Mouse (Mus musculus): Measurements from ENCODE around the gene Rab29. TPM values are rescaled to one million over a fixed set of nuclear protein-coding genes. Genes with fewer than 3 reads are reported as not detected.

Gene Rab29
- polyA plus RNA-seq, 1 experiment, result 2.6 TPM

GRCm38 (mm10) chr1:131838542-131838941 lies 28.5 kb upstream of the Rab29 start:
- Histone ChIP-seq H3K4me3 (ENCODE audit: control insufficient read depth, low read depth, low read length) (no peak overlapping the region), H3K27ac (ENCODE audit: control insufficient read depth, insufficient read depth, low read depth, low read length) (peak overlapping the region; percentile 10; the same call in 1 of the 2 replicates), H3K4me1 (ENCODE audit: control insufficient read depth, insufficient read depth, low read length) (no peaks in the 10 kb centered on the region), H3K27me3 (ENCODE audit: control insufficient read depth, insufficient read depth, low read length) (no peaks in the 10 kb centered on the region), H3K36me3 (ENCODE audit: control insufficient read depth, insufficient read depth, low read length) (no peaks in the 10 kb centered on the region; the same call in 1 of the 2 replicates)
- TF ChIP-seq POLR2A (IDR thresholded peaks at IDR 0.05; ENCODE audit: control insufficient read depth, low read depth, low read length) (no peak), CTCF (IDR thresholded peaks at IDR 0.05; ENCODE audit: control insufficient read depth, insufficient read depth, insufficient replicate concordance, low read depth, low read length) (no peak)

- no peaks in the 10 kb centered on the region; the same call in 1 of the 2 replicates for H3K36me3 ChIP-seq (ENCODE audit: control insufficient read depth, insufficient read depth, low read length)
- no peak overlapping the region for H3K4me3 ChIP-seq (ENCODE audit: control insufficient read depth, low read depth, low read length)
- H3K4me1 ChIP-seq (ENCODE audit: control insufficient read depth, insufficient read depth, low read length), result no peaks in the 10 kb centered on the region
- no peaks in the 10 kb centered on the region for H3K27me3 ChIP-seq (ENCODE audit: control insufficient read depth, insufficient read depth, low read length)
- no peak overlapping the region for H3K27ac ChIP-seq (ENCODE audit: control insufficient read depth, insufficient read depth, low read depth, low read length)
- TF ChIP-seq POLR2A (IDR thresholded peaks at IDR 0.05; ENCODE audit: control insufficient read depth, low read depth, low read length), result no peak
- no peak for TF ChIP-seq CTCF (IDR thresholded peaks at IDR 0.05; ENCODE audit: control insufficient read depth, insufficient read depth, insufficient replicate concordance, low read depth, low read length)
These were observed 27.7 kb upstream of the Rab29 start for GRCm38 (mm10) chr1:131839279-131839678.

- TF ChIP-seq POLR2A (IDR thresholded peaks at IDR 0.05; ENCODE audit: control insufficient read depth, low read depth, low read length) (no peak), CTCF (IDR thresholded peaks at IDR 0.05; ENCODE audit: control insufficient read depth, insufficient read depth, insufficient replicate concordance, low read depth, low read length) (no peak)
- Histone ChIP-seq H3K27ac (ENCODE audit: control insufficient read depth, insufficient read depth, low read depth, low read length) (no peak overlapping the region), H3K4me1 (ENCODE audit: control insufficient read depth, insufficient read depth, low read length) (no peaks in the 10 kb centered on the region), H3K36me3 (ENCODE audit: control insufficient read depth, insufficient read depth, low read length) (peaks cover 2% of the 10 kb centered on the region), H3K27me3 (ENCODE audit: control insufficient read depth, insufficient read depth, low read length) (no peaks in the 10 kb centered on the region), H3K4me3 (ENCODE audit: control insufficient read depth, low read depth, low read length) (no peak overlapping the region)
These were observed 24.8 kb upstream of the Rab29 start for GRCm38 (mm10) chr1:131842221-131842620.

- Histone ChIP-seq H3K4me1 (ENCODE audit: control insufficient read depth, insufficient read depth, low read length) (no peaks in the 10 kb centered on the region), H3K4me3 (ENCODE audit: control insufficient read depth, low read depth, low read length) (no peak overlapping the region), H3K36me3 (ENCODE audit: control insufficient read depth, insufficient read depth, low read length) (peaks cover 2% of the 10 kb centered on the region), H3K27me3 (ENCODE audit: control insufficient read depth, insufficient read depth, low read length) (no peaks in the 10 kb centered on the region), H3K27ac (ENCODE audit: control insufficient read depth, insufficient read depth, low read depth, low read length) (no peak overlapping the region)
- no peak for TF ChIP-seq CTCF (IDR thresholded peaks at IDR 0.05; ENCODE audit: control insufficient read depth, insufficient read depth, insufficient replicate concordance, low read depth, low read length)
- no peak for TF ChIP-seq POLR2A (IDR thresholded peaks at IDR 0.05; ENCODE audit: control insufficient read depth, low read depth, low read length)
These were observed 23.3 kb upstream of the Rab29 start for GRCm38 (mm10) chr1:131843758-131844157.

- TF ChIP-seq CTCF (IDR thresholded peaks at IDR 0.05; ENCODE audit: control insufficient read depth, insufficient read depth, insufficient replicate concordance, low read depth, low read length) (no peak), POLR2A (IDR thresholded peaks at IDR 0.05; ENCODE audit: control insufficient read depth, low read depth, low read length) (no peak)
- H3K4me3 ChIP-seq (ENCODE audit: control insufficient read depth, low read depth, low read length), result no peak overlapping the region
- H3K27ac ChIP-seq (ENCODE audit: control insufficient read depth, insufficient read depth, low read depth, low read length), result no peak overlapping the region
- H3K36me3 ChIP-seq (ENCODE audit: control insufficient read depth, insufficient read depth, low read length), result peaks cover 2% of the 10 kb centered on the region
- no peaks in the 10 kb centered on the region for H3K27me3 ChIP-seq (ENCODE audit: control insufficient read depth, insufficient read depth, low read length)
- no peaks in the 10 kb centered on the region for H3K4me1 ChIP-seq (ENCODE audit: control insufficient read depth, insufficient read depth, low read length)
These were observed 22.1 kb upstream of the Rab29 start for GRCm38 (mm10) chr1:131844883-131845282.

GRCm38 (mm10) chr1:131846255-131846654 lies 20.8 kb upstream of the Rab29 start:
- H3K27me3 ChIP-seq (ENCODE audit: control insufficient read depth, insufficient read depth, low read length), result no peaks in the 10 kb centered on the region
- H3K27ac ChIP-seq (ENCODE audit: control insufficient read depth, insufficient read depth, low read depth, low read length), result no peak overlapping the region
- no peaks in the 10 kb centered on the region for H3K4me1 ChIP-seq (ENCODE audit: control insufficient read depth, insufficient read depth, low read length)
- no peak overlapping the region for H3K4me3 ChIP-seq (ENCODE audit: control insufficient read depth, low read depth, low read length)
- TF ChIP-seq POLR2A (IDR thresholded peaks at IDR 0.05; ENCODE audit: control insufficient read depth, low read depth, low read length) (no peak), CTCF (IDR thresholded peaks at IDR 0.05; ENCODE audit: control insufficient read depth, insufficient read depth, insufficient replicate concordance, low read depth, low read length) (peak; percentile 45; the same call in 1 of the 2 replicates)
- peaks cover 2% of the 10 kb centered on the region for H3K36me3 ChIP-seq (ENCODE audit: control insufficient read depth, insufficient read depth, low read length)

GRCm38 (mm10) chr1:131861811-131862210 lies 5.2 kb upstream of the Rab29 start:
- Histone ChIP-seq H3K27me3 (ENCODE audit: control insufficient read depth, insufficient read depth, low read length) (no peaks in the 10 kb centered on the region), H3K4me3 (ENCODE audit: control insufficient read depth, low read depth, low read length) (no peak overlapping the region), H3K36me3 (ENCODE audit: control insufficient read depth, insufficient read depth, low read length) (no peaks in the 10 kb centered on the region), H3K4me1 (ENCODE audit: control insufficient read depth, insufficient read depth, low read length) (no peaks in the 10 kb centered on the region), H3K27ac (ENCODE audit: control insufficient read depth, insufficient read depth, low read depth, low read length) (no peak overlapping the region)
- no peak for TF ChIP-seq CTCF (IDR thresholded peaks at IDR 0.05; ENCODE audit: control insufficient read depth, insufficient read depth, insufficient replicate concordance, low read depth, low read length)
- TF ChIP-seq POLR2A (IDR thresholded peaks at IDR 0.05; ENCODE audit: control insufficient read depth, low read depth, low read length), result no peak

- Histone ChIP-seq H3K27me3 (ENCODE audit: control insufficient read depth, insufficient read depth, low read length) (no peaks in the 10 kb centered on the region), H3K27ac (ENCODE audit: control insufficient read depth, insufficient read depth, low read depth, low read length) (no peak overlapping the region), H3K4me1 (ENCODE audit: control insufficient read depth, insufficient read depth, low read length) (peaks cover 5% of the 10 kb centered on the region), H3K4me3 (ENCODE audit: control insufficient read depth, low read depth, low read length) (no peak overlapping the region), H3K36me3 (ENCODE audit: control insufficient read depth, insufficient read depth, low read length) (no peaks in the 10 kb centered on the region)
- no peak for TF ChIP-seq CTCF (IDR thresholded peaks at IDR 0.05; ENCODE audit: control insufficient read depth, insufficient read depth, insufficient replicate concordance, low read depth, low read length)
- TF ChIP-seq POLR2A (IDR thresholded peaks at IDR 0.05; ENCODE audit: control insufficient read depth, low read depth, low read length), result no peak
These were observed 1.4 kb upstream of the Rab29 start for GRCm38 (mm10) chr1:131865596-131865995.
